Mouse (Mus musculus): ENCODE results near the gene Rap1gap2. TPM values are rescaled to one million over a fixed set of nuclear protein-coding genes. Genes with fewer than 3 reads are reported as not detected.
A peak's percentile ranks its signal among the peaks of the same experiment; 100 is the strongest.

Gene Rap1gap2
- total and polyA plus RNA-seq, 3 experiments, result 5.8 to 10.1 TPM; not detected in 1

- Histone ChIP-seq H3K79me2 (ENCODE audit: control insufficient read depth, insufficient read depth, low read length, poor library complexity) (no peaks in the 10 kb centered on the region), H3K9me3 (replicated peaks; ENCODE audit: insufficient read depth, low read length) (no peaks in the 10 kb centered on the region), H3K4me1 (ENCODE audit: control insufficient read depth in 1 of 2, insufficient read depth in 2 of 2, low read length in 2 of 2) (no peaks in the 10 kb centered on the region), H3K4me3 (ENCODE audit: control insufficient read depth in 1 of 2, insufficient read depth in 1 of 2, low read depth in 2 of 2, low read length in 2 of 2) (no peak overlapping the region), H3K9ac (ENCODE audit: control insufficient read depth, low read depth, low read length, poor library complexity, severe bottlenecking) (no peak overlapping the region), H3K27me3 (ENCODE audit: control insufficient read depth in 1 of 2, insufficient read depth in 2 of 2, low read length in 2 of 2) (no peaks in the 10 kb centered on the region), H3K27ac (ENCODE audit: control insufficient read depth, low read depth, low read length) (no peak overlapping the region), H3K36me3 (ENCODE audit: control insufficient read depth in 1 of 2, insufficient read depth in 2 of 2, low read length in 2 of 2) (no peaks in the 10 kb centered on the region; a peak in 1 of 4 replicates)
- TF ChIP-seq MYB (IDR thresholded peaks at IDR 0.05; ENCODE audit: low read depth, low read length), result no peak
- TF ChIP-seq MAFK (IDR thresholded peaks at IDR 0.05; ENCODE audit: borderline replicate concordance, low read depth, low read length), result no peak
- peak; percentile 24 for DNase-seq (ENCODE audit: low read depth, low spot score)
These were observed 166.8 kb downstream of the Rap1gap2 start for GRCm38 (mm10) chr11:74443924-74444256.

- Histone ChIP-seq H3K36me3 (ENCODE audit: control insufficient read depth in 1 of 2, insufficient read depth in 2 of 2, low read length in 2 of 2) (no peaks in the 10 kb centered on the region; a peak in 1 of 4 replicates), H3K27ac (ENCODE audit: control insufficient read depth, low read depth, low read length) (no peak overlapping the region), H3K9me3 (replicated peaks; ENCODE audit: insufficient read depth, low read length) (no peaks in the 10 kb centered on the region), H3K79me2 (ENCODE audit: control insufficient read depth, insufficient read depth, low read length, poor library complexity) (no peaks in the 10 kb centered on the region), H3K4me3 (ENCODE audit: control insufficient read depth in 1 of 2, insufficient read depth in 1 of 2, low read depth in 2 of 2, low read length in 2 of 2) (no peak overlapping the region), H3K4me1 (ENCODE audit: control insufficient read depth in 1 of 2, insufficient read depth in 2 of 2, low read length in 2 of 2) (peaks cover 0 to 1% of the 10 kb centered on the region in 2 experiments; a peak in 1 of 4 replicates), H3K27me3 (ENCODE audit: control insufficient read depth in 1 of 2, insufficient read depth in 2 of 2, low read length in 2 of 2) (no peaks in the 10 kb centered on the region), H3K9ac (ENCODE audit: control insufficient read depth, low read depth, low read length, poor library complexity, severe bottlenecking) (no peak overlapping the region)
- TF ChIP-seq ZKSCAN1 (IDR thresholded peaks at IDR 0.05; ENCODE audit: low read depth, low read length), result no peak
- no peak for TF ChIP-seq USF2 (IDR thresholded peaks at IDR 0.05; ENCODE audit: borderline replicate concordance in 1 of 2, insufficient read depth in 1 of 2, low read depth in 1 of 2, low read length in 2 of 2)
- no peak for TF ChIP-seq RCOR1 (IDR thresholded peaks at IDR 0.05; ENCODE audit: low read depth, low read length)
- no peak for TF ChIP-seq KAT2A (conservative IDR thresholded peaks at IDR 0.05; ENCODE audit: low read depth, low read length)
- TF ChIP-seq UBTF (IDR thresholded peaks at IDR 0.05; ENCODE audit: borderline replicate concordance, insufficient read depth, low read depth, low read length), result no peak
- no peak for TF ChIP-seq ETS1 (IDR thresholded peaks at IDR 0.05; ENCODE audit: low read depth, low read length)
- no peak for TF ChIP-seq TBP (IDR thresholded peaks at IDR 0.05; ENCODE audit: low read depth, low read length)
- TF ChIP-seq ZNF384 (IDR thresholded peaks at IDR 0.05; ENCODE audit: low read depth, low read length), result no peak
- no peak for TF ChIP-seq HCFC1 (IDR thresholded peaks at IDR 0.05; ENCODE audit: low read depth, low read length)
- no peak for TF ChIP-seq NELFE (IDR thresholded peaks at IDR 0.05; ENCODE audit: low read depth, low read length)
- no peak for TF ChIP-seq CHD2 (IDR thresholded peaks at IDR 0.05; ENCODE audit: low read length)
- no peak for TF ChIP-seq BHLHE40 (IDR thresholded peaks at IDR 0.05; ENCODE audit: borderline replicate concordance, low read depth, low read length)
- TF ChIP-seq POLR2AphosphoS2 (IDR thresholded peaks at IDR 0.05; ENCODE audit: low read length), result no peak
- no peak for TF ChIP-seq TCF12 (IDR thresholded peaks at IDR 0.05; ENCODE audit: low read depth, low read length)
- no peak for TF ChIP-seq ZC3H11A (IDR thresholded peaks at IDR 0.05; ENCODE audit: low read depth, low read length)
- TF ChIP-seq CTCF (IDR thresholded peaks at IDR 0.05 in 2 of 3, conservative IDR thresholded peaks at IDR 0.05 in 1 of 3; ENCODE audit: control insufficient read depth in 1 of 3, insufficient read depth in 1 of 3, low read depth in 2 of 3, low read length in 3 of 3, poor library complexity in 1 of 3, severe bottlenecking in 1 of 3), result no peak
- TF ChIP-seq GABPA (IDR thresholded peaks at IDR 0.05; ENCODE audit: low read depth, low read length), result no peak
- TF ChIP-seq SIN3A (IDR thresholded peaks at IDR 0.05; ENCODE audit: low read length), result no peak
- no peak for DNase-seq (ENCODE audit: low read depth, low spot score)
These were observed 167.4 kb downstream of the Rap1gap2 start for GRCm38 (mm10) chr11:74443147-74443923.
